Mouse (Mus musculus): ENCODE measurements at regions not wholly inside any gene's neighbourhood (a gene's known extent, or its start where the extent isn't known, plus 50 kb on each side); places are given as distances from the start of the nearest gene placed in this dataset.
"Not testable (repeated sequence)": the region's sequence is repeated elsewhere in the genome, so short reads cannot be mapped to it uniquely, and the experiment has no call there.

- H3K27me3 ChIP-seq (ENCODE audit: control insufficient read depth in 1 of 2, insufficient read depth in 2 of 2, low read length in 2 of 2): no peaks in the 10 kb centered on the region
- H3K4me3 ChIP-seq (ENCODE audit: control insufficient read depth in 1 of 2, insufficient read depth in 1 of 2, low read depth in 2 of 2, low read length in 2 of 2): no peak overlapping the region
- H3K27ac ChIP-seq (ENCODE audit: control insufficient read depth, low read depth, low read length): no peak overlapping the region
- H3K36me3 ChIP-seq (ENCODE audit: control insufficient read depth in 1 of 2, insufficient read depth in 2 of 2, low read length in 2 of 2): no peaks in the 10 kb centered on the region; a peak in 1 of 4 replicates
- TF ChIP-seq ETS1 (IDR thresholded peaks at IDR 0.05; ENCODE audit: low read depth, low read length): no peak
- TF ChIP-seq MYB (IDR thresholded peaks at IDR 0.05; ENCODE audit: low read depth, low read length): no peak
- no peak for TF ChIP-seq RAD21 (IDR thresholded peaks at IDR 0.05; ENCODE audit: low read depth, low read length)
- no peak for TF ChIP-seq ZNF384 (IDR thresholded peaks at IDR 0.05; ENCODE audit: low read depth, low read length)
- no peak for TF ChIP-seq MXI1 (IDR thresholded peaks at IDR 0.05; ENCODE audit: low read depth, low read length)
- no peak for TF ChIP-seq ZKSCAN1 (IDR thresholded peaks at IDR 0.05; ENCODE audit: low read depth, low read length)
- no peak for TF ChIP-seq ZMIZ1 (IDR thresholded peaks at IDR 0.05; ENCODE audit: low read depth, low read length)
- no peak for DNase-seq (ENCODE audit: low read depth, low spot score)
- H3K79me2 ChIP-seq (ENCODE audit: control insufficient read depth, insufficient read depth, low read length, poor library complexity): no peaks in the 10 kb centered on the region
- H3K4me1 ChIP-seq (ENCODE audit: control insufficient read depth in 1 of 2, insufficient read depth in 2 of 2, low read length in 2 of 2): no peaks in the 10 kb centered on the region; a peak in 1 of 4 replicates
- H3K9ac ChIP-seq (ENCODE audit: control insufficient read depth, low read depth, low read length, poor library complexity, severe bottlenecking): no peak overlapping the region
- H3K9me3 ChIP-seq (replicated peaks; ENCODE audit: insufficient read depth, low read length): no peaks in the 10 kb centered on the region
These were observed 115.4 kb upstream of the Rybp start for GRCm38 (mm10) chr6:100402716-100403115.

DNA sequence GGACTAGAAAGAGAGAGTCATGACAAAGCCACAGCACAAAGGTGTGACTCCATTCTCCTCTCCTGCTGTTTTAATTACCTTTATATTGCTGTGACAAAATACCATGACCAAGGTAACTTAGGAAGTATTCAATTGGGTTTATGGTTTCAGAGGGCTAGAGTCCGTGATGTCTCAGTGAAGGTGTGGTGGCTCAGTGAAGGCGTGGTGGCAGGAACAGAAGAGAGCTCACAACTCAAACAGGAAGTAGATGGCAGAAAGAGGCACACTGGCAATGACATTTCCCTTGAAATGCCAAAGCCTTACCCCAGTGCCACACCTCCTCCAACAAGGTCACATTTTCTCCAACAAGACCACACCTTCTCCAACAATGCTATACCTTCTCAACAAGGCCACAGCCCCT, 114.4 kb upstream of the Rybp start:
- no peaks in the 10 kb centered on the region for H3K79me2 ChIP-seq (ENCODE audit: control insufficient read depth, insufficient read depth, low read length, poor library complexity)
- no peaks in the 10 kb centered on the region; a peak in 1 of 4 replicates for H3K36me3 ChIP-seq (ENCODE audit: control insufficient read depth in 1 of 2, insufficient read depth in 2 of 2, low read length in 2 of 2)
- TF ChIP-seq MAFK (IDR thresholded peaks at IDR 0.05; ENCODE audit: borderline replicate concordance, low read depth, low read length) (no peak), SMC3 (IDR thresholded peaks at IDR 0.05; ENCODE audit: low read depth, low read length) (no peak), TCF12 (IDR thresholded peaks at IDR 0.05; ENCODE audit: low read depth, low read length) (no peak), POLR2AphosphoS2 (IDR thresholded peaks at IDR 0.05; ENCODE audit: low read length) (no peak), RAD21 (IDR thresholded peaks at IDR 0.05; ENCODE audit: low read depth, low read length) (no peak), UBTF (IDR thresholded peaks at IDR 0.05; ENCODE audit: borderline replicate concordance, insufficient read depth, low read depth, low read length) (no peak), CHD1 (IDR thresholded peaks at IDR 0.05; ENCODE audit: low read depth, low read length) (no peak), EP300 (IDR thresholded peaks at IDR 0.05; ENCODE audit: low read depth in 1 of 2, low read length in 2 of 2) (no peak), HCFC1 (IDR thresholded peaks at IDR 0.05; ENCODE audit: low read depth, low read length) (no peak), ZMIZ1 (IDR thresholded peaks at IDR 0.05; ENCODE audit: low read depth, low read length) (no peak), NRF1 (IDR thresholded peaks at IDR 0.05; ENCODE audit: insufficient read depth, low read depth, low read length, poor library complexity, severe bottlenecking) (no peak), GABPA (IDR thresholded peaks at IDR 0.05; ENCODE audit: low read depth, low read length) (no peak), MAX (IDR thresholded peaks at IDR 0.05; ENCODE audit: low read length) (no peak), POLR2AphosphoS5 (IDR thresholded peaks at IDR 0.05; ENCODE audit: borderline replicate concordance, low read depth, low read length) (no peak), E2F4 (IDR thresholded peaks at IDR 0.05; ENCODE audit: borderline replicate concordance, low read depth, low read length) (no peak), ZC3H11A (IDR thresholded peaks at IDR 0.05; ENCODE audit: low read depth, low read length) (no peak), POLR2A (IDR thresholded peaks at IDR 0.05; ENCODE audit: control insufficient read depth in 1 of 2, insufficient read depth in 1 of 2, low read depth in 1 of 2, low read length in 2 of 2, poor library complexity in 1 of 2) (no peak)
- H3K4me3 ChIP-seq (ENCODE audit: control insufficient read depth in 1 of 2, insufficient read depth in 1 of 2, low read depth in 2 of 2, low read length in 2 of 2): no peak overlapping the region
- DNase-seq (ENCODE audit: low read depth, low spot score): no peak
- no peaks in the 10 kb centered on the region for H3K9me3 ChIP-seq (replicated peaks; ENCODE audit: insufficient read depth, low read length)
- no peak overlapping the region for H3K27ac ChIP-seq (ENCODE audit: control insufficient read depth, low read depth, low read length)
- no peak overlapping the region for H3K9ac ChIP-seq (ENCODE audit: control insufficient read depth, low read depth, low read length, poor library complexity, severe bottlenecking)
- H3K27me3 ChIP-seq (ENCODE audit: control insufficient read depth in 1 of 2, insufficient read depth in 2 of 2, low read length in 2 of 2): no peaks in the 10 kb centered on the region
- no peaks in the 10 kb centered on the region; a peak in 1 of 4 replicates for H3K4me1 ChIP-seq (ENCODE audit: control insufficient read depth in 1 of 2, insufficient read depth in 2 of 2, low read length in 2 of 2)

- not testable (repeated sequence) for H3K4me3 ChIP-seq (ENCODE audit: control insufficient read depth in 1 of 2, insufficient read depth in 1 of 2, low read depth in 2 of 2, low read length in 2 of 2); H3K9ac ChIP-seq (ENCODE audit: control insufficient read depth, low read depth, low read length, poor library complexity, severe bottlenecking); H3K4me1 ChIP-seq (ENCODE audit: control insufficient read depth in 1 of 2, insufficient read depth in 2 of 2, low read length in 2 of 2); DNase-seq (ENCODE audit: low read depth, low spot score); H3K27ac ChIP-seq (ENCODE audit: control insufficient read depth, low read depth, low read length); H3K36me3 ChIP-seq (ENCODE audit: control insufficient read depth in 1 of 2, insufficient read depth in 2 of 2, low read length in 2 of 2); H3K9me3 ChIP-seq (replicated peaks; ENCODE audit: insufficient read depth, low read length); H3K27me3 ChIP-seq (ENCODE audit: control insufficient read depth in 1 of 2, insufficient read depth in 2 of 2, low read length in 2 of 2); H3K79me2 ChIP-seq (ENCODE audit: control insufficient read depth, insufficient read depth, low read length, poor library complexity)
These were observed 112.1 kb upstream of the Rybp start for GRCm38 (mm10) chr6:100399387-100399786.

All from MEL (cell line).